Mouse (Mus musculus) embryonic facial prominence, embryonic 15.5 days (tissue): ENCODE measurements around the gene Nox4. TPM values are rescaled to one million over a fixed set of nuclear protein-coding genes. Genes with fewer than 3 reads are reported as not detected.

Experiments
- ATAC-seq: fragments of 200-750 bp; cut with Nextera tagmentation; 2 replicates; pipeline ENCODE4 v1.8.0; 2017; ENCODE audit warnings: low read depth, moderate TSS enrichment; ENCODE audit not compliant: insufficient number of reproducible peaks, low FRiP score, low TSS enrichment
- H3K27ac ChIP-seq: fragments of 300-500 bp; sonication (generic); replicated peaks from 2 replicates; pipeline ENCODE4 v1.5.1; 2015; ENCODE audit warnings: mild to moderate bottlenecking, inconsistent platforms
- H3K27me3 ChIP-seq: fragments of 300-500 bp; sonication (generic); 2 replicates; pipeline ENCODE4 v1.6.1; 2015; ENCODE audit warnings: inconsistent platforms
- H3K36me3 ChIP-seq: fragments of 300-500 bp; sonication (generic); 2 replicates; pipeline ENCODE4 v1.6.1; 2015; ENCODE audit warnings: mild to moderate bottlenecking, inconsistent platforms
- H3K4me1 ChIP-seq: fragments of 300-500 bp; sonication (generic); 2 replicates; pipeline ENCODE4 v1.6.1; 2015; ENCODE audit warnings: inconsistent platforms
- H3K4me2 ChIP-seq: fragments of 300-500 bp; sonication (generic); replicated peaks from 2 replicates; pipeline ENCODE4 v1.6.1; 2015; ENCODE audit warnings: mild to moderate bottlenecking, inconsistent platforms
- H3K4me3 ChIP-seq: fragments of 300-500 bp; sonication (generic); replicated peaks from 2 replicates; pipeline ENCODE4 v1.5.1; 2015; ENCODE audit warnings: mild to moderate bottlenecking, inconsistent platforms
- H3K9ac ChIP-seq: fragments of 300-500 bp; sonication (generic); 2 replicates; pipeline ENCODE4 v1.6.1; 2015; ENCODE audit warnings: inconsistent platforms
- H3K9me3 ChIP-seq: fragments of 300-500 bp; sonication (generic); replicated peaks from 2 replicates; pipeline ENCODE4 v1.6.1; 2016; ENCODE audit warnings: inconsistent platforms
- WGBS: fragments of 180-500 bp; shearing (Covaris S2); methylation state at CpG from one replicate; pipeline ENCODE4 v1.1.7; 2015; 5-methylcytosine and 5-hydroxymethylcytosine counted together
- polyA plus RNA-seq: library from polyadenylated mRNA; unstranded; fragments of >200 nt; fragmentation: Nextera tagmentation; extraction: Ambion mirVana; gene quantifications from 2 replicates; pipeline ENCODE4 v1.2.1, GENCODE M21; 2015

The Nox4 gene
- polyA plus RNA-seq: 4.8 and 5.2 TPM in 2 replicates

GRCm38 (mm10) chr7:87245856-87246579 is at the start of gene Nox4:
Gene Nox4 (plus strand): TSS chr7:87246096.
- WGBS: 7% methylated on average over 18 of the region's 18 CpGs
- peak within 1 kb of the TSS; percentile 61 for H3K4me3 ChIP-seq
- peak; percentile 54; the same call in 1 of the 2 replicates for ATAC-seq

GRCm38 (mm10) chr7:87204751-87205150 is 41.1 kb upstream of the Nox4 start:
- no peaks in the 10 kb centered on the region for H3K9me3 ChIP-seq
- H3K27me3 ChIP-seq: no peaks in the 10 kb centered on the region
- no peaks in the 10 kb centered on the region for H3K36me3 ChIP-seq
- no peak overlapping the region for H3K4me2 ChIP-seq
- H3K9ac ChIP-seq: no peak overlapping the region
- no peak overlapping the region for H3K4me3 ChIP-seq
- H3K27ac ChIP-seq: no peak overlapping the region
- H3K4me1 ChIP-seq: no peaks in the 10 kb centered on the region
- no peak for ATAC-seq

More at GRCm38 (mm10) chr7:87245856-87246579, at the start of gene Nox4:
- H3K9me3 ChIP-seq: no peaks in the 10 kb centered on the region
- H3K27me3 ChIP-seq: no peaks in the 10 kb centered on the region
- H3K4me1 ChIP-seq: 0 out of 2 replicates have a peak, but pooled peaks cover 8% of the 10 kb centered on the region
- H3K4me2 ChIP-seq: peak within 1 kb of the TSS; percentile 71
- H3K27ac ChIP-seq: peak within 1 kb of the TSS; percentile 63
- H3K36me3 ChIP-seq: no peaks in the 10 kb centered on the region
- peak within 1 kb of the TSS; percentile 50; the same call in 1 of the 2 replicates for H3K9ac ChIP-seq

DNA sequence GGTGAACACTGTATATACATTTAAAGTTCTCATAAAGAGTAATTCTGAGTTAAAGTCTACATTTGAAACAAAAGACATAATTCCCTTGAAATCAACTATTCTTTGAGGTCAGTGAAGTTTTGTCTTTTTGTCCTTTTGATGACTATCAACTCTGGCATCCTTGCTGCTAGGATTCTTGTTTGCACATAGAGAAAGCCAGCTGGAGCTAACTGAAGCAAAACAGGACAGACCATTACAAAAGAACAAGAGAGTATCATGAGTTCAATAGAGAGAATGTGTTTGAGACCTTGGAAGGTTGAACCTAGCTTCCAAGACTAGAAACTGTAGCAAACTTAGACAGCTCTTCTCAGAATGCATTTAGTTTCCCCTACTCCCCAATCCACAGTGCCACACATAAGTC is 24.2 kb upstream of the Nox4 start:
- Histone ChIP-seq H3K4me3 (no peak overlapping the region), H3K27ac (no peak overlapping the region), H3K9ac (no peak overlapping the region), H3K4me2 (no peak overlapping the region), H3K9me3 (no peaks in the 10 kb centered on the region), H3K27me3 (no peaks in the 10 kb centered on the region), H3K4me1 (no peaks in the 10 kb centered on the region), H3K36me3 (no peaks in the 10 kb centered on the region)
- ATAC-seq: no peak

- Histone ChIP-seq H3K27me3 (no peaks in the 10 kb centered on the region), H3K27ac (no peak overlapping the region), H3K4me3 (no peak overlapping the region), H3K4me2 (no peak overlapping the region), H3K4me1 (no peaks in the 10 kb centered on the region), H3K9me3 (no peaks in the 10 kb centered on the region), H3K36me3 (no peaks in the 10 kb centered on the region), H3K9ac (no peak overlapping the region)
- WGBS: 81% methylated on average over 2 of the region's 2 CpGs
- ATAC-seq: no peak
Observed at GRCm38 (mm10) chr7:87222751-87223150, 23.1 kb upstream of the Nox4 start.

- Histone ChIP-seq H3K4me3 (no peak overlapping the region), H3K36me3 (no peaks in the 10 kb centered on the region), H3K4me2 (no peak overlapping the region), H3K9me3 (no peaks in the 10 kb centered on the region), H3K27me3 (no peaks in the 10 kb centered on the region), H3K9ac (no peak overlapping the region), H3K4me1 (no peaks in the 10 kb centered on the region), H3K27ac (no peak overlapping the region)
- WGBS: 20% methylated on average over 2 of the region's 2 CpGs
- ATAC-seq: no peak
Observed at GRCm38 (mm10) chr7:87225617-87226016, 20.3 kb upstream of the Nox4 start.

DNA sequence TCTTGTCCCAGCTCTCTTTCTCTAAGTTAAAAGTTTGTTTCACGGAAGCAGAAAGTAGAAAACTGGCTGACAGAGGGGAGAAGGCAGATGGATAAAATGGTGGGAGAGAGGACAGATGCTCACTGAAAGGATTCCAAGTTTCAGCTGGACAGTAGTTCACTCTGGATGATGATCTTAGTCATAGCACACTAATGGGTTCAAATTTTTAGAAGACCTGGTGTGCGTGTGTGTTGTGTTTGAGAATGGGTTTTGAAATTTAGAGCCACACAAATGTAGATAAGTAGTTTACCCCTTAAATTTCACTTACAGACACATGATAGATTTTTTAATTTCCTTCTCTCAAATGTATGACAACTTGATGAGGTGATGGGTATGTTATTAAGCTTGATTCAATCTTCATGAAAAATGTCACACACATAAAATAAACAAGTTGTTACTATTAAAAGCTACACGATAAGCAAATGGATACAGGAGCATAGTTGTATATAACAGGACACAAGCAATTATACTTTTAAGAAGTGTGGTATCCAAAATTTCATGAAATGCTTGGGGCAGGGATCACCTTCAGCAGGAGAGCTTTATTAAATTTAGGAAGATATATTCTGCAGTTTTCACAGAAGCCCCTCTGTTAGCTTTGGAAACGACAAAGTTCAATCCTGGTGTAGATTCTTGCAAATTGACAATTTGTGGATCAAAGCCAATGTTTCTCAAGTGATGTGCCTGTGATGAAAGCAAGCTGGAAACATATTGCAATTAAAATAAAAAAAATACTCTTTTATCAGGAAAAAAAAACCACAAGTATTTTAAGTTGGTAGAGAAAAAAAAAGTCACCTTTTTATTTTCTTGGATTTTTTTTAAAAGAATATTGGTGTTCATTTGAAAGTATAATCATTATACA is 18.6 kb upstream of the Nox4 start:
- H3K4me2 ChIP-seq: no peak overlapping the region
- ATAC-seq: no peak
- H3K27ac ChIP-seq: no peak overlapping the region
- H3K9me3 ChIP-seq: no peaks in the 10 kb centered on the region
- WGBS: 73% methylated on average over 4 of the region's 4 CpGs
- H3K36me3 ChIP-seq: no peaks in the 10 kb centered on the region
- no peaks in the 10 kb centered on the region for H3K4me1 ChIP-seq
- no peak overlapping the region for H3K9ac ChIP-seq
- no peaks in the 10 kb centered on the region for H3K27me3 ChIP-seq
- H3K4me3 ChIP-seq: no peak overlapping the region

DNA sequence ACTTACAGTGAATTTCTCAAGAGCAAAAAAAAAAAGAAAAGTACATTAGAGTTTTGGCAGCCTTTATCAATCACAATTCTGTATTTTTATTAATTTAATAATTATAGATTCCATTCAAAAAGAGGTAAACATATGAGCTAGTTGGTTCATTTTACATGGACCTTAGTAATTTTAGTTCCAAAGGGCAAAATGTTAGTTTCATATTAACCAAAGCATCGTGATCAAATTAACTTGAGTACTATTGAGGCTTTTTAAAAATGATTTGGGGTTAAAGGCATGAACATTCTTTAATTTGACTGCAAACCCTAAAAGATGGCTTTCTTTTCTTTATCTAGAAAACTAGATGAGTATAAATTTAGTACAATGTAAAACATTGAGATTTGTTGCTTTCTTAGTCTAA is 16.4 kb upstream of the Nox4 start:
- H3K4me1 ChIP-seq: no peaks in the 10 kb centered on the region
- no peaks in the 10 kb centered on the region for H3K9me3 ChIP-seq
- no peak overlapping the region for H3K27ac ChIP-seq
- no peaks in the 10 kb centered on the region for H3K36me3 ChIP-seq
- no peaks in the 10 kb centered on the region for H3K27me3 ChIP-seq
- ATAC-seq: no peak
- H3K9ac ChIP-seq: no peak overlapping the region
- no peak overlapping the region for H3K4me2 ChIP-seq
- WGBS: 84% methylated on average over 1 of the region's 1 CpGs
- H3K4me3 ChIP-seq: no peak overlapping the region

DNA sequence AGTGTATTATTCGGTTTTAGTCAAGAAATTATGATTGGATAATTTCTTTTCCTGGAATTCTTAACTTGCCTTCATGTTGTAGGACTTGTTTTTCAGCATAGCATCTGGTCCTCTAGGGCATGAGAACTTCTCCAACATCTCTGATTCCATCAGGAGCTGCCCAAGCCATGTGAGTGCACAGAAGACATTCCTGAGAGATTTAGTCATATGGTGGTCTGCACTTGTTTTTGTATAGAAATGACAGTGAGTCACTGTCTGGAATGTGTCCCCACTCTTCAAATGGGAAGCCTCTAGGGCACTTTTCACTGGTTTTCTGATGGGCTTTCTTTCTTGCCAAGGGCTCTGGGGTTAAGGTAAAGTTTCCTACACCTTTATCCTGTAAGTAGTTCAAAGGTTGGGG is 4.8 kb upstream of the Nox4 start:
- Histone ChIP-seq H3K4me2 (no peak overlapping the region), H3K4me1 (no peaks in the 10 kb centered on the region), H3K27ac (no peak overlapping the region), H3K36me3 (no peaks in the 10 kb centered on the region), H3K27me3 (no peaks in the 10 kb centered on the region), H3K4me3 (no peak overlapping the region), H3K9ac (no peak overlapping the region), H3K9me3 (no peaks in the 10 kb centered on the region)
- ATAC-seq: no peak
- 52% methylated on average over 1 of the region's 1 CpGs for WGBS

GRCm38 (mm10) chr7:87246580-87246934 is 661 bp downstream of the Nox4 start:
- Histone ChIP-seq H3K27me3 (no peaks in the 10 kb centered on the region), H3K4me1 (0 out of 2 replicates have a peak, but pooled peaks cover 8% of the 10 kb centered on the region), H3K9ac (peak overlapping the region; percentile 50; the same call in 1 of the 2 replicates), H3K36me3 (no peaks in the 10 kb centered on the region), H3K4me3 (peak overlapping the region; percentile 61), H3K9me3 (no peaks in the 10 kb centered on the region), H3K27ac (peak overlapping the region; percentile 63), H3K4me2 (peak overlapping the region; percentile 71)
- peak; percentile 92 for ATAC-seq
- WGBS: under 1% methylated on average over 26 of the region's 30 CpGs

GRCm38 (mm10) chr7:87246940-87247339 is 1.0 kb downstream of the Nox4 start:
- peak overlapping the region; percentile 71 for H3K4me2 ChIP-seq
- peak overlapping the region; percentile 50; the same call in 1 of the 2 replicates for H3K9ac ChIP-seq
- ATAC-seq: no peak
- WGBS: 54% methylated on average over 1 of the region's 1 CpGs
- H3K27me3 ChIP-seq: no peaks in the 10 kb centered on the region
- H3K36me3 ChIP-seq: no peaks in the 10 kb centered on the region
- H3K4me3 ChIP-seq: peak overlapping the region; percentile 61
- H3K4me1 ChIP-seq: 0 out of 2 replicates have a peak, but pooled peaks cover 8% of the 10 kb centered on the region
- no peaks in the 10 kb centered on the region for H3K9me3 ChIP-seq
- peak overlapping the region; percentile 63; the same call in 1 of the 2 replicates for H3K27ac ChIP-seq

DNA sequence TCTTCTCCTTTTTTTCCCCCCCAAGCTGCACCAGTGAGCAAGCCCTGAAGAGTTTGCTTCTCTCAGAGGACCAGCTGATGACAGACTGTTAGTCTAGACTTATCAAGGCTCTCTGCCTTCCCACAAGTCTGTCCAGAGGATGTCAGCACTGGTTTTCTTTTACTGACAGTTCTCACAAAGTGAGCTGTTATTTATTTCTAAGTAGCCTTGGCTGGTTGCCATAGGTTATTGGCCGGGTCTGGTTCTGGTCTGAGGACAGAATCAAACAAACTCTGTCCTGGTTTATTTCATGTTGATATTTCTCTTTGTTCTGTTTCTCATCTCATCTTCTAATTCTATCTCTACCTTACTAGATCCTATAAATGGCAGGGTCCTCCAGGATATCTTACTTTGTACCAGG is 2.0 kb downstream of the Nox4 start:
- Histone ChIP-seq H3K9ac (no peak overlapping the region), H3K4me1 (0 out of 2 replicates have a peak, but pooled peaks cover 8% of the 10 kb centered on the region), H3K36me3 (no peaks in the 10 kb centered on the region), H3K4me2 (no peak overlapping the region), H3K27ac (no peak overlapping the region), H3K4me3 (no peak overlapping the region), H3K9me3 (no peaks in the 10 kb centered on the region), H3K27me3 (no peaks in the 10 kb centered on the region)
- ATAC-seq: no peak
- 42% methylated on average over 1 of the region's 1 CpGs for WGBS
